Mouse (Mus musculus) gastrocnemius, adult 8-10 months (tissue): ENCODE measurements at regions not wholly inside any gene's neighbourhood (a gene's known extent, or its start where the extent isn't known, plus 50 kb on each side); places are given as distances from the start of the nearest gene placed in this dataset.

ENCODE experiments used
- DNase-seq, 2 experiments: peaks; one replicate each; pipeline ENCODE4 v3.0.0; 2022; ENCODE audit warnings: low spot score in 2 of 2

GRCm38 (mm10) chr11:22690829-22691228 lies 169.9 kb downstream of the B3gnt2 start:
- DNase-seq: no peak

DNA sequence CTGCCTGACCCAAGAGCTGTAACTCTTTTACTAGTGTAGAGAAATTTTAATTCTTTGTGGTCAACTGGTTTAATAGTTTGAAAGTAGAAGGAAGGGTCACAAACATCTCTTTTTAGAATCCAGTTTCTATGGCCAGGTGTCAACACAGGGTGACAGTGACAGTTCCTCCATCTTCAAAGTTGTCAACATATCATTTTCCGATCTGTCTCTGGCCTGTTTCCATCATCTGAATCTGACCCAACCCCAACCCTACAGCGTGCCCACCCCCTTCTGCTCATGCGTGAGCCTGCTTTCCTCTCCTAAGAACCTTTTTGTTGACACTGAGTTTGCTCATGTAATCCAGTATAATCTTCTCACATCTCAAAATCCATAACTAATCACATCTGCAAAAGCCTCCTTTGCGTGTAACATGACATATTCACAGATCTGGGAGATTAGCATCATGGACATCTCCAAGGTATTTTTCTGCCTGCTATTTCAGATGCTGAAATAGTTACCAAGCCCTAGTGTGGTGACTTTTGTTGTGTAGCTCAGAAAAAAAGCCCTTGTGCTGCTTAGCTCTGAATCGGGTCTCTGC lies 168.4 kb downstream of the B3gnt2 start:
- no peak for DNase-seq

- DNase-seq: no peak
These were observed 167.8 kb downstream of the B3gnt2 start for GRCm38 (mm10) chr11:22692941-22693341.

- DNase-seq: no peak
These were observed 167.4 kb downstream of the B3gnt2 start for GRCm38 (mm10) chr11:22693376-22693775.

DNA sequence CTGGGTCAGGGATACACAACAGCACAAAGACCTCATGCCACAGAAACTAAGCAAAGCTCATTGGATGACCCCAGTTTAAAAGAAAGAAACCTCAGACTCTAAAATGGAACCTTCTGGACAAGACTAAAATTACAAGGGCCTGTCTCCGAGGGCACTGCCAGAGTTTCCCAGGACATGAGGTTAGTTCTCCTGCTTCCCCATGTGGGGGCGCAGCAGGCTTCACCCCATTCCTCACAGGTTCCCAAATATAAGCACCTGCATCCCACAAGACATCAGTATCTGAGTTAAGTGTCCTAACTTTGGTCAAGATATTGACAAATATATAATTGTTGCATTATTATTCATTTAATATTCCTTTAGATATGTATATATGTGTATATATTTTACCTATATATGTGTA lies 166.8 kb downstream of the B3gnt2 start:
- DNase-seq: no peak

GRCm38 (mm10) chr11:22694829-22695228 lies 165.9 kb downstream of the B3gnt2 start:
- no peak for DNase-seq

- no peak for DNase-seq
These were observed 165.5 kb downstream of the B3gnt2 start for GRCm38 (mm10) chr11:22695237-22695636.

GRCm38 (mm10) chr11:22698057-22698941 lies 162.5 kb downstream of the B3gnt2 start:
- no peak for DNase-seq

- no peak for DNase-seq
These were observed 154.7 kb downstream of the B3gnt2 start for GRCm38 (mm10) chr11:22706082-22706481.
